ENCODE assay signal across 8 mouse cellular contexts in genomic region chr2:180589123-180589831, GRCm38 (mm10). TPM values are rescaled to one million over a fixed set of nuclear protein-coding genes. Genes with fewer than 3 reads are reported as not detected.
DNase-seq lines count a peak whose midpoint lies in the region; ATAC-seq lines count a peak whose summit lies in the region.

Ogfr (plus strand) TSS chr2:180589245.

- ATAC-seq in embryonic facial prominence, embryonic 11.5 days (replicated peaks; ENCODE audit: insufficient number of reproducible peaks, low FRiP score, low TSS enrichment, low read depth): peak; percentile 82
- peak; percentile 94 for ATAC-seq in midbrain, embryonic 11.5 days (ENCODE audit: low FRiP score)

- peak within 1 kb of the TSS; percentile 87 for H3K4me3 ChIP-seq in embryonic facial prominence, embryonic 11.5 days (ENCODE audit: low read depth, low read length)
- peak within 1 kb of the TSS; percentile 59 for H3K4me3 ChIP-seq in midbrain, embryonic 11.5 days (ENCODE audit: low read depth, low read length)

- peak within 1 kb of the TSS; percentile 93 for H3K9ac ChIP-seq in embryonic facial prominence, embryonic 11.5 days (replicated peaks; ENCODE audit: low read length)
- peak within 1 kb of the TSS; percentile 71 for H3K9ac ChIP-seq in midbrain, embryonic 11.5 days (ENCODE audit: low read length)

- H3K27me3 ChIP-seq in embryonic facial prominence, embryonic 11.5 days (ENCODE audit: control insufficient read depth, insufficient read depth, low read length): no peaks in the 10 kb centered on the region
- no peaks in the 10 kb centered on the region for H3K27me3 ChIP-seq in midbrain, embryonic 11.5 days (ENCODE audit: control insufficient read depth, insufficient read depth, low read length)

- peaks cover 10% of the 10 kb centered on the region for H3K36me3 ChIP-seq in embryonic facial prominence, embryonic 11.5 days (replicated peaks; ENCODE audit: control insufficient read depth, insufficient read depth, low read depth, low read length)
- peaks cover 23% of the 10 kb centered on the region for H3K36me3 ChIP-seq in midbrain, embryonic 11.5 days (ENCODE audit: control insufficient read depth, insufficient read depth, low read length)

- DNase-seq in adrenal gland, postnatal 10 days: peak; percentile 90
- DNase-seq in embryonic facial prominence, embryonic 11.5 days (ENCODE audit: low spot score): peak; percentile 93
- DNase-seq in heart, adult 11 months: peak; percentile 99
- DNase-seq in kidney, adult 11 months: peak; percentile 75
- DNase-seq in left cerebral cortex, postnatal 4 days: peak; percentile 86
- peak; percentile 99 for DNase-seq in midbrain, embryonic 11.5 days (ENCODE audit: low spot score, missing footprints)
- peak; percentile 87 for DNase-seq in right cerebral cortex, postnatal 4 days
- DNase-seq in yolk sac, embryonic 10.5 days (ENCODE audit: low spot score): peak; percentile 89

- H3K9me3 ChIP-seq in embryonic facial prominence, embryonic 11.5 days (replicated peaks; ENCODE audit: control insufficient read depth, low read length): no peaks in the 10 kb centered on the region; the same call in 1 of the 2 replicates
- H3K9me3 ChIP-seq in midbrain, embryonic 11.5 days (ENCODE audit: control insufficient read depth, low read length): no peaks in the 10 kb centered on the region

- under 1% methylated on average over 54 of the region's 67 CpGs for WGBS in embryonic facial prominence, embryonic 11.5 days
- under 1% methylated on average over 67 of the region's 67 CpGs for WGBS in midbrain, embryonic 11.5 days

- peaks cover 5% of the 10 kb centered on the region; the same call in 1 of the 2 replicates for H3K4me1 ChIP-seq in embryonic facial prominence, embryonic 11.5 days (ENCODE audit: control insufficient read depth, insufficient read depth, low read length)
- H3K4me1 ChIP-seq in midbrain, embryonic 11.5 days (ENCODE audit: control insufficient read depth, insufficient read depth, low read length): peaks cover 9% of the 10 kb centered on the region

- peak within 1 kb of the TSS; percentile 90 for H3K27ac ChIP-seq in embryonic facial prominence, embryonic 11.5 days (replicated peaks; ENCODE audit: low read depth, low read length)
- peak within 1 kb of the TSS; percentile 71 for H3K27ac ChIP-seq in midbrain, embryonic 11.5 days (ENCODE audit: low read depth, low read length)

- intact Hi-C loops in left cerebral cortex, postnatal 4 days (cut with DNase I): loop anchor here (10.0 kb wide), 2 partner anchors 156 to 186 kb away; partner anchors contain the start of gene Bhlhe23

- H3K4me2 ChIP-seq in embryonic facial prominence, embryonic 11.5 days (ENCODE audit: low read depth, low read length): peak within 1 kb of the TSS; percentile 79
- H3K4me2 ChIP-seq in midbrain, embryonic 11.5 days: peak within 1 kb of the TSS; percentile 72

RNA-seq across cellular contexts. Expression of gene Ogfr, which starts in this region (rescaled TPM):
- 10 to 100 TPM; 44.4 to 49.2 TPM for total RNA-seq in adrenal gland, postnatal 10 days (2021)
- polyA plus RNA-seq in embryonic facial prominence, embryonic 11.5 days (2014; fragmentation: Nextera tagmentation; extraction: Ambion mirVana): 98.2 and 107 TPM in 2 replicates
- total RNA-seq in left cerebral cortex, postnatal 4 days (2021): 10 to 100 TPM; 76.3 to 79.2 TPM
- polyA plus RNA-seq in midbrain, embryonic 11.5 days (2014; fragmentation: Nextera tagmentation; extraction: Ambion mirVana): 101 and 104 TPM in 2 replicates

Comparison
In these comparisons a context has a peak if more than half of its experiments do, and no peak if none do; other contexts are left out.
1. Peak in every context shown above with its lines: DNase-seq, ATAC-seq, H3K4me3 ChIP-seq and H3K27ac ChIP-seq.